Comparison of ENCODE assay signal across 1 mouse cellular context in the genomic region with DNA sequence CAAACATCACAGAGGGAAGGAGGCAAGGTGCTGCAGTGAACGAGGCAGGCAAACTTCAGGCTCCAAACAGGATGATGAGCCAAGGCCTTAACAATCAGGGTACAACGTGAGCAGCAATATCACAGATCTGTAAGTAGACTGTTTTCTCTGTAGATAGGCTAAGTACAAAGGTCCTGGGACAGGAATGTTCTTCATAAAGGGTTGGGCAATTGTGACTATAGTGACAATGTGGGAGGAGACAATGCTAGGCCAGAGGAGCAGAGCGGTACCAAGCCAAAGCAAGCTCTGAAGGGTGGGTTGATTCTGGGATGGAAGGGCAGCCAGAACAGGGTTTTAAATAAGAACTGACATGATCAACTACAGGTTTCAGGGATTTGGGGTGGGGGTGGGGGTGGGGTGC.
TF ChIP-seq lines count a peak whose summit lies in the region.

No protein-coding gene starts in this region.

TF ChIP-seq in ES-E14, 5 proteins besides CTCF, POLR2A, EP300 and RAD21 (continued from another document):
- TF ChIP-seq ZNF384 (IDR thresholded peaks at IDR 0.05; ENCODE audit: low read depth, low read length) = no peak
- TF ChIP-seq HCFC1 (IDR thresholded peaks at IDR 0.05; ENCODE audit: borderline replicate concordance, insufficient read depth, low read length) = no peak
